Mouse (Mus musculus) kidney, postnatal 0 days (tissue): Measurements from ENCODE around the gene Ncoa1. TPM values are rescaled to one million over a fixed set of nuclear protein-coding genes. Genes with fewer than 3 reads are reported as not detected.
"Not testable (repeated sequence)": the region's sequence is repeated elsewhere in the genome, so short reads cannot be mapped to it uniquely, and the experiment has no call there.

Experiments used
- ATAC-seq: fragments of 200-750 bp; cut with Nextera tagmentation; replicated peaks from 2 replicates; pipeline ENCODE4 v1.8.0; 2017; ENCODE audit warnings: low read depth, moderate number of reproducible peaks, moderate TSS enrichment, moderate library complexity; ENCODE audit not compliant: low FRiP score
- DNase-seq: peaks from one replicate; pipeline ENCODE4 v3.0.0-alpha.2; 2016; ENCODE audit warnings: low spot score
- H3K27ac ChIP-seq: fragments of 300-500 bp; sonication (generic); 2 replicates; pipeline ENCODE4 v1.5.1; 2014; ENCODE audit warnings: mild to moderate bottlenecking
- H3K27me3 ChIP-seq: fragments of 300-500 bp; sonication (generic); 2 replicates; pipeline ENCODE4 v1.6.1; 2014; ENCODE audit warnings: low read length, mixed read lengths; ENCODE audit not compliant: insufficient read depth
- H3K36me3 ChIP-seq: fragments of 300-500 bp; sonication (generic); 2 replicates; pipeline ENCODE4 v1.6.1; 2014; ENCODE audit warnings: low read length, mixed read lengths; ENCODE audit not compliant: insufficient read depth
- H3K4me1 ChIP-seq: fragments of 300-500 bp; sonication (generic); replicated peaks from 2 replicates; pipeline ENCODE4 v1.6.1; 2014; ENCODE audit warnings: antibody characterized with exemption, low read length, mixed read lengths; ENCODE audit not compliant: insufficient read depth
- H3K4me2 ChIP-seq: fragments of 300-500 bp; sonication (generic); 2 replicates; pipeline ENCODE4 v1.6.1; 2014; ENCODE audit warnings: mild to moderate bottlenecking, low read length, moderate library complexity, mixed read lengths
- H3K4me3 ChIP-seq: fragments of 300-500 bp; sonication (generic); replicated peaks from 2 replicates; pipeline ENCODE4 v1.5.1; 2014; ENCODE audit warnings: low read depth, low read length
- H3K9ac ChIP-seq: fragments of 300-500 bp; sonication (generic); 2 replicates; pipeline ENCODE4 v1.6.1; 2014; ENCODE audit warnings: low read depth, low read length
- H3K9me3 ChIP-seq: fragments of 300-500 bp; sonication (generic); replicated peaks from 2 replicates; pipeline ENCODE4 v1.6.1; 2016; ENCODE audit warnings: low read length, inconsistent platforms, mixed read lengths
- CTCF ChIP-seq: IDR thresholded peaks from 2 replicates; pipeline ENCODE4 v1.5.1; 2016; ENCODE audit warnings: antibody characterized with exemption, low read depth, mild to moderate bottlenecking, moderate library complexity
- WGBS: fragments of 180-500 bp; shearing (Covaris S2); extraction: QIAGEN DNeasy Blood & Tissue Kit; methylation state at CpG from one replicate; pipeline ENCODE4 v1.1.7; 2014; 5-methylcytosine and 5-hydroxymethylcytosine counted together
- polyA plus RNA-seq: library from polyadenylated mRNA; unstranded; fragments of >200 nt; fragmentation: Nextera tagmentation; extraction: Ambion mirVana; gene quantifications from 2 replicates; pipeline ENCODE4 v1.2.1, GENCODE M21; 2015

The Ncoa1 gene
- polyA plus RNA-seq, 1 experiment from 2014 or later = 8.7 TPM

DNA sequence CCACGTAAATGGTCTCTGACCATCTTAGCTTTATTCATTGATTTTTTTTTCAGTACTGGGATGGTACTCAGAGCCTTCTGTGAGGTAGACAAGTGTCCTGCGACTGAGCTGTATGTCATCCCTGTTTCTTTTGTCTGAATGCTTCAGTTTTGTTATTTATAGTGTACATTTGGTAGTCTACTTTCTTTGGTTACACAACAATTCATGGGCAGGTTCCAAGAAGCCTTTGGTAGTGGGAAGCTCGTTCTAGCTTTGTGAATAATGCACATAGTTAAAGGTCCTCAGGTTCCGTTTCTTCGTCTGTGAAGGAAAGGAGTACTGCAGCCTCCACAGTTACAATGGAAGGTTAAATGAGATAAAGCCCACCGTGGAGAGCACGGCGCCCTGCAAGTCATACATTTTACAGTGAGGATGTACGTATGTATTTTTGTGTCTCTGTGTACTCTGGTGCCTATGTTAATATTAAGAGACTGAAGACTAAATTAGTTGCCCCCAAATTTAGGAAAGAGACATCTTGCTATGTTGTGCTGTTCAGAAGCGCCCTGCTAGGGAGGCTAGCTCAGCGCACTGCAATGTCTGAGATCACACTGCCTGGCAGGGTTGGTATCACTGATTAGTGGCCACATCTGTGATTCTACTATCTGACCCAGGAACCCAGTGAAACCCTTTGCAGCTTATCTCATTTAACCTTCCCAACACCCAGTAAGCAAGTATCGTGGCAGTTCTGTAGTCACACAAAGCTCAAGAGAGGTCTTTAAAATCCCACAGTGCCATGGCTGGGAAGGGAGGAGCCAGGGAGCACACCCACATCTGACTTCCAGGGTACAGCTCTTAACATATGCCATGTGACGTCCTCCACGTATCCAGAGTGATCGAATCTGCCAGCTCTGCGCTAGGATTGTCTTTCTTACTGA lies 224.0 kb downstream of the Ncoa1 start:
- Histone ChIP-seq H3K4me2 (no peak overlapping the region), H3K36me3 (peaks cover 15% of the 10 kb centered on the region; the same call in 1 of the 2 replicates), H3K27ac (no peak overlapping the region), H3K9ac (no peak overlapping the region), H3K9me3 (no peaks in the 10 kb centered on the region), H3K27me3 (no peaks in the 10 kb centered on the region), H3K4me3 (no peak overlapping the region), H3K4me1 (no peaks in the 10 kb centered on the region)
- ATAC-seq = no peak
- DNase-seq = no peak
- WGBS = 90% methylated on average over 16 of the region's 16 CpGs
- TF ChIP-seq CTCF = no peak

GRCm38 (mm10) chr12:4249786-4250185 lies 227.2 kb downstream of the Ncoa1 start:
- Histone ChIP-seq H3K9me3 (no peaks in the 10 kb centered on the region), H3K27me3 (no peaks in the 10 kb centered on the region), H3K36me3 (peaks cover 15% of the 10 kb centered on the region; the same call in 1 of the 2 replicates), H3K27ac (no peak overlapping the region), H3K4me3 (no peak overlapping the region), H3K4me1 (no peaks in the 10 kb centered on the region), H3K9ac (no peak overlapping the region), H3K4me2 (no peak overlapping the region)
- no peak for ATAC-seq
- 87% methylated on average over 6 of the region's 6 CpGs for WGBS
- DNase-seq = no peak
- no peak; the same call in 1 of the 2 replicates for TF ChIP-seq CTCF

- Histone ChIP-seq H3K4me3 (no peak overlapping the region), H3K9me3 (no peaks in the 10 kb centered on the region), H3K9ac (no peak overlapping the region), H3K27ac (no peak overlapping the region), H3K27me3 (no peaks in the 10 kb centered on the region), H3K36me3 (no peaks in the 10 kb centered on the region), H3K4me1 (no peaks in the 10 kb centered on the region), H3K4me2 (no peak overlapping the region)
- no peak for TF ChIP-seq CTCF
- DNase-seq (no peak), ATAC-seq (no peak)
- WGBS = 83% methylated on average over 10 of the region's 10 CpGs
These were observed 231.2 kb downstream of the Ncoa1 start for GRCm38 (mm10) chr12:4245742-4246141.

DNA sequence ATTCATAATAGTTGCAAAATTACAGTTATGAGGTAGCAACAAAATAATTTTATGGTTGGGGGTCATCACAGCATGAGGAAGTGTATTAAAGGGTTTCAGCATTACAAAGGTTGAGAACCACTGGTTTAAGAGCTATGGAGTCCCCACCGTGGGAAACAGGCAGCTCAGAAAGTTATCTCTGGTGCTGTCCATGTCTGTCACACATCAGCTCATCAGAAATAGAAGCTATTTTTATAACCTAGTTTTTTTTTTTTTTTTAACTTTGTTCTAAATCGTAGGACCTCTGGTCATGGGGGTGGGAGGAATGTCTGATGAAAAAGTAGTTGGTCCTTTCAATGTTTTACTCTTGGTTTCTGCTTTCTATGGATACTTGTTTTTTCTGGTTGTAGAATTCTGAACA lies 233.2 kb downstream of the Ncoa1 start:
- Histone ChIP-seq H3K27ac (no peak overlapping the region), H3K4me3 (no peak overlapping the region), H3K36me3 (no peaks in the 10 kb centered on the region), H3K9ac (no peak overlapping the region), H3K9me3 (no peaks in the 10 kb centered on the region), H3K4me1 (no peaks in the 10 kb centered on the region), H3K27me3 (no peaks in the 10 kb centered on the region), H3K4me2 (no peak overlapping the region)
- DNase-seq = no peak
- WGBS = 67% methylated on average over 2 of the region's 2 CpGs
- no peak for TF ChIP-seq CTCF
- no peak for ATAC-seq

GRCm38 (mm10) chr12:4240281-4240680 lies 236.7 kb downstream of the Ncoa1 start:
- H3K4me1 ChIP-seq, H3K9ac ChIP-seq, ATAC-seq, H3K9me3 ChIP-seq, H3K36me3 ChIP-seq, H3K4me3 ChIP-seq, DNase-seq, H3K27me3 ChIP-seq, H3K27ac ChIP-seq, H3K4me2 ChIP-seq: not testable (repeated sequence)
- WGBS = 46% methylated on average over 8 of the region's 8 CpGs

GRCm38 (mm10) chr12:4237481-4237880 lies 239.5 kb downstream of the Ncoa1 start:
- Histone ChIP-seq H3K4me3 (no peak overlapping the region), H3K36me3 (peaks cover 4% of the 10 kb centered on the region; the same call in 1 of the 2 replicates), H3K4me1 (peaks cover 6% of the 10 kb centered on the region; the same call in 1 of the 2 replicates), H3K27me3 (no peaks in the 10 kb centered on the region), H3K27ac (no peak overlapping the region), H3K9ac (no peak overlapping the region), H3K9me3 (no peaks in the 10 kb centered on the region), H3K4me2 (no peak overlapping the region)
- 95% methylated on average over 15 of the region's 15 CpGs for WGBS
- TF ChIP-seq CTCF = no peak
- DNase-seq (no peak), ATAC-seq (no peak)
